Mouse (Mus musculus): Measurements from ENCODE around the gene Ppef1.

Ppef1 gene

DNA sequence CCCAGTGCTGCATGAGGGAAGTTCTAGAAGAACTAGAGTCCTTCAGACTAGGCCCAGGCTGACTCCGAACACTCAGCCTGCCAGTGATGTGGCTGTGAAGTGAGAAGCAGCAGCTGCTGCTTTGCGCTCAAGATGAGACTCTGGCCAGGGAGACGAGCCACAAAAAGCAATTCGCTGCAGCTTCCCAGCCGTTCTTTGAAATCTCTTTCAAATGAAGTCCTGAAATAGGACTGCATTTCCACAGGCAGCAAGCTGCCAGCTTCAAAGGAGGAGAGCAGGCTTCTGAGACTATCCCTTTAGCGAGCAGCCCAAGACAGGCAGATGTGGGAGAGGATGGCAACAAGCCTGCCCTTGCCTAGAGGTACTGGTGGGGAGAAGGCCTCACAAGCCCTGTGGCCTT is 142.6 kb downstream of the Ppef1 start:
- DNase-seq = no peak

DNA sequence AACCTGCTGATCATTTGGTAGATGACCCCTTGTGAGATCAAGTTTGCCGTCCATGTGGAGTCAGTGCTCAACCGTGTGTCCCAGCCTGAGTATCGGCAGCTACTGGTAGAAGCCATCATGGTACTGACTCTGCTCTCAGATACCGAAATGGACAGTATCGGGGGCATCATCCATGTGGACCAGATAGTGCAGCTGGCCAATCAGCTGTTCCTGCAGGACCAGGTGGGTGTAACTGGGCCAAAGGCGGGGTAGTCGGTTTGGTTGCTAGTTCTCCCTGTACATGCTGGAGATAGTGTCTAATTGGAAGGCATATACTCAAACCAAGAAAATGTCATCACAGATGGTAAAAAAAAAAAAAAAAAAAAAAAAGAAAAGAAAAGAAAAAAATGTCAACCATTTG is 145.4 kb downstream of the Ppef1 start:
- DNase-seq = no peak

DNA sequence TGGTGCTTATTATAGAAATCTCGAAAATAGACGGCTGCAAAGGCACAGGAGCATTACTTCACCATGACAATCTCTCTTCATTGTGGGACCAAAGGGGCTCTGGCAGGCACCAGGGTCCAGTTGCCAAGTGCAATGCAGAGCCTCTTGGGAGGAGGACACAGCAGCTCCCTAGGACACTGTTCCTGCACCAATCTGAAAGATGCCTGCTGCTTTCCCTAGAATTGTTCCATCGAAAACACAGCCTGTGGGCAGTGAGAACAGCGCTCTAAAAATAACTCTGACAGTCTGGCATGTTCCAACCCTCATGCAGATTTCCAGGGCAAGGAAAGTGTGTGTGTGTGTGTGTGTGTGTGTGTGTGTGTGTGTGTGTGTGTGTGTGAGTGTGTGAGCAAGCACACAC is 147.0 kb downstream of the Ppef1 start:
- no peak for DNase-seq

DNA sequence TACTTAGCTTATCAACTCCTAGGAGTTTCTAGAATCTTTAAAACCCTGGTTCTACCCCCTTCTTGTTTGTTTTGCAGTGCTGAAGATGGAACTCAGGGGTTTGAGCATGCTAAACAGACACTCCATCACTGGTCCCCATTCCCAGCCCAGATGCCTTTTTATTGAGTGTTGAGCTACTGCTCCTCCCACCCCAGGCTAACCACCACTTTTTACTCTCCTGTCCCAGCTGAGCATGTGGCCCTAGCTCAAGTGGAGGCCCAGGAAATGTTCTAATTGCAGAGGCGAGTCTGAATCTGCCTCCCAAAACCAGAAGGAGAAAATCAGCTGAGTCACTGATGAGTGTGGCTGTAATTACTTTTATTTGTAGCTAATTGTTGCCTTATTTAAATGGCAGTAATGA is 150.5 kb downstream of the Ppef1 start:
- DNase-seq = no peak

DNA sequence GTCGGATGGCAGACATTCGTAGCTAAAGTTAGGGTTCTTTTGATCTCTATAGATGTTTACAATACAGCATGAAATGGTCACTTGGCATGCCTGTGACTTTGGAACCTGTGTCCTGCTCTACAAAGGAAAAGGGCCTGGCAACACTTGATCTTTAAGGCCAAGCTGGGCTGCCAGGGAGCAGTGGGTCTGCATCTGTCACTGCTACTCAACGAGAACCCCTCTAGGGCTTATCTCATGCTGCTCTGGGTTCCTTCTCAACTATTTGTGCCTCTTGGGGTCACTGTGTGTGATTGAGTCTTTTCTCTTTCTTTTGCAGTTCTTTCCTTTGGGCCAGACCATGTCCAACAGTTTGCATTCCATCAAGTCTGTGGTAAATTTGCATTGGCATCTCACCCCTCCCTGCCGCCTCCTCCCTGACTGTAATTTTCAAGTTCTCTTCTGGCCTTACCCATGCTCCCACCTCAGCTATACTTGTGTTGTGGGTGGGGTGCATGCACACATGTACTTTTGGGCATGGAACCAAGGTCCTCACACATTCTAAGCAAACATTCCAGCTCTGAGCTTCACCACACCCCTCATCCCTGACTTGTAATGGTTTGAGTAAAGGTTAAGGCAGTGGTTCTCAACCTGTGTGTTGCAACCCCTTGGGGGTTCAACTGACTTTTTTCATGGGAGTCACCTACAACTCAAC is 151.3 kb downstream of the Ppef1 start:
- DNase-seq = no peak

DNA sequence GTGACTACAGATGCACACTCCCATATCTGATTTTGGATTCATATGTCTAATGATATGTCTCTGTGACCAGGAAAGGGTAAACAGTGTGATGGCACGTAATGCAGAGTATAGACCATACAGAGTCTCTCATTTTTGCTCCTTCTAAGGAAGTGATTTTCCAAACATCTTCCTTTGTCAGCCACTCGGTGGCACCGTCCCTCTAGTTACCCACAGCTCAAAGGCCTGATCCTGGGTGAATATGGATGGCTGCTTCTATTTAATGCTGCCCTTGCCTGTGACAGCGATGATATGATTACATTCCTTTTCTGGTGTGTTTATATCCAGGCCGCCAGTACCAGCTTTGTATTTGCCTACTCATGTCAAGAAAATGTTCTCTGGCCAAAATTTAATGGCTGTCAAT is 152.0 kb downstream of the Ppef1 start:
- no peak for DNase-seq
